Mouse (Mus musculus): ENCODE measurements at regions not wholly inside any gene's neighbourhood (a gene's known extent, or its start where the extent isn't known, plus 50 kb on each side); places are given as distances from the start of the nearest gene placed in this dataset.

GRCm38 (mm10) chr15:12066857-12067211 lies 50.8 kb upstream of the Zfr start:
- Histone ChIP-seq H3K27ac (ENCODE audit: insufficient read depth, low read depth, low read length) (no peak overlapping the region), H3K27me3 (replicated peaks; ENCODE audit: control insufficient read depth, insufficient read depth, low read length) (no peaks in the 10 kb centered on the region), H3K36me3 (ENCODE audit: control insufficient read depth, insufficient read depth, low read length) (no peaks in the 10 kb centered on the region), H3K4me1 (ENCODE audit: control insufficient read depth, insufficient read depth, low read length) (no peaks in the 10 kb centered on the region), H3K4me3 (ENCODE audit: insufficient read depth, low read depth, low read length) (no peak overlapping the region)
- WGBS: 59% methylated on average over 6 of the region's 6 CpGs
- DNase-seq: no peak
- TF ChIP-seq CTCF (conservative IDR thresholded peaks at IDR 0.05; ENCODE audit: insufficient read depth, insufficient read length, low read depth, low read length) (no peak), POLR2A (IDR thresholded peaks at IDR 0.05; ENCODE audit: low read depth, low read length) (no peak)

- TF ChIP-seq CTCF (conservative IDR thresholded peaks at IDR 0.05; ENCODE audit: insufficient read depth, insufficient read length, low read depth, low read length) (no peak), POLR2A (IDR thresholded peaks at IDR 0.05; ENCODE audit: low read depth, low read length) (no peak)
- H3K27ac ChIP-seq (ENCODE audit: insufficient read depth, low read depth, low read length): no peak overlapping the region
These were observed 51.3 kb upstream of the Zfr start for GRCm38 (mm10) chr15:12066176-12066856.

GRCm38 (mm10) chr15:12054870-12055269 lies 58.1 kb upstream of the Sub1 start:
- 73% methylated on average over 3 of the region's 3 CpGs for WGBS
- H3K4me3 ChIP-seq (ENCODE audit: insufficient read depth, low read depth, low read length): no peak overlapping the region
- no peak for DNase-seq
- no peaks in the 10 kb centered on the region for H3K36me3 ChIP-seq (ENCODE audit: control insufficient read depth, insufficient read depth, low read length)
- no peak overlapping the region for H3K27ac ChIP-seq (ENCODE audit: insufficient read depth, low read depth, low read length)
- no peaks in the 10 kb centered on the region for H3K4me1 ChIP-seq (ENCODE audit: control insufficient read depth, insufficient read depth, low read length)
- H3K27me3 ChIP-seq (replicated peaks; ENCODE audit: control insufficient read depth, insufficient read depth, low read length): no peaks in the 10 kb centered on the region
- TF ChIP-seq CTCF (conservative IDR thresholded peaks at IDR 0.05; ENCODE audit: insufficient read depth, insufficient read length, low read depth, low read length) (no peak), POLR2A (IDR thresholded peaks at IDR 0.05; ENCODE audit: low read depth, low read length) (no peak)

More at GRCm38 (mm10) chr15:12066176-12066856, 51.3 kb upstream of the Zfr start:
- Histone ChIP-seq H3K4me1 (ENCODE audit: control insufficient read depth, insufficient read depth, low read length) (no peaks in the 10 kb centered on the region), H3K36me3 (ENCODE audit: control insufficient read depth, insufficient read depth, low read length) (no peaks in the 10 kb centered on the region), H3K4me3 (ENCODE audit: insufficient read depth, low read depth, low read length) (no peak overlapping the region), H3K27me3 (replicated peaks; ENCODE audit: control insufficient read depth, insufficient read depth, low read length) (no peaks in the 10 kb centered on the region)
- WGBS: 39% methylated on average over 14 of the region's 14 CpGs
- DNase-seq: peak; percentile 81

GRCm38 (mm10) chr15:12053610-12054009 lies 56.8 kb upstream of the Sub1 start:
- TF ChIP-seq CTCF (conservative IDR thresholded peaks at IDR 0.05; ENCODE audit: insufficient read depth, insufficient read length, low read depth, low read length): no peak
- TF ChIP-seq POLR2A (IDR thresholded peaks at IDR 0.05; ENCODE audit: low read depth, low read length): no peak
- WGBS: 75% methylated on average over 7 of the region's 7 CpGs
- H3K27me3 ChIP-seq (replicated peaks; ENCODE audit: control insufficient read depth, insufficient read depth, low read length): no peaks in the 10 kb centered on the region
- H3K27ac ChIP-seq (ENCODE audit: insufficient read depth, low read depth, low read length): no peak overlapping the region
- no peaks in the 10 kb centered on the region for H3K4me1 ChIP-seq (ENCODE audit: control insufficient read depth, insufficient read depth, low read length)
- DNase-seq: no peak
- no peak overlapping the region for H3K4me3 ChIP-seq (ENCODE audit: insufficient read depth, low read depth, low read length)
- no peaks in the 10 kb centered on the region for H3K36me3 ChIP-seq (ENCODE audit: control insufficient read depth, insufficient read depth, low read length)

- H3K4me1 ChIP-seq (ENCODE audit: control insufficient read depth, insufficient read depth, low read length): no peaks in the 10 kb centered on the region
- H3K4me3 ChIP-seq (ENCODE audit: insufficient read depth, low read depth, low read length): no peak overlapping the region
- H3K27me3 ChIP-seq (replicated peaks; ENCODE audit: control insufficient read depth, insufficient read depth, low read length): no peaks in the 10 kb centered on the region
- no peak for TF ChIP-seq CTCF (conservative IDR thresholded peaks at IDR 0.05; ENCODE audit: insufficient read depth, insufficient read length, low read depth, low read length)
- no peak for TF ChIP-seq POLR2A (IDR thresholded peaks at IDR 0.05; ENCODE audit: low read depth, low read length)
- no peak overlapping the region for H3K27ac ChIP-seq (ENCODE audit: insufficient read depth, low read depth, low read length)
- DNase-seq: no peak
- no peaks in the 10 kb centered on the region for H3K36me3 ChIP-seq (ENCODE audit: control insufficient read depth, insufficient read depth, low read length)
- 94% methylated on average over 10 of the region's 10 CpGs for WGBS
These were observed 52.2 kb upstream of the Sub1 start for GRCm38 (mm10) chr15:12048965-12049364.

GRCm38 (mm10) chr15:12048214-12048507 lies 51.4 kb upstream of the Sub1 start:
- DNase-seq: no peak
- no peaks in the 10 kb centered on the region for H3K36me3 ChIP-seq (ENCODE audit: control insufficient read depth, insufficient read depth, low read length)
- no peaks in the 10 kb centered on the region for H3K27me3 ChIP-seq (replicated peaks; ENCODE audit: control insufficient read depth, insufficient read depth, low read length)
- TF ChIP-seq POLR2A (IDR thresholded peaks at IDR 0.05; ENCODE audit: low read depth, low read length) (no peak), CTCF (conservative IDR thresholded peaks at IDR 0.05; ENCODE audit: insufficient read depth, insufficient read length, low read depth, low read length) (no peak)
- no peak overlapping the region for H3K4me3 ChIP-seq (ENCODE audit: insufficient read depth, low read depth, low read length)
- H3K27ac ChIP-seq (ENCODE audit: insufficient read depth, low read depth, low read length): no peak overlapping the region
- 76% methylated on average over 3 of the region's 3 CpGs for WGBS
- no peaks in the 10 kb centered on the region for H3K4me1 ChIP-seq (ENCODE audit: control insufficient read depth, insufficient read depth, low read length)

- no peaks in the 10 kb centered on the region for H3K4me1 ChIP-seq (ENCODE audit: control insufficient read depth, insufficient read depth, low read length)
- DNase-seq: no peak
- H3K36me3 ChIP-seq (ENCODE audit: control insufficient read depth, insufficient read depth, low read length): no peaks in the 10 kb centered on the region
- no peak overlapping the region for H3K4me3 ChIP-seq (ENCODE audit: insufficient read depth, low read depth, low read length)
- WGBS: 84% methylated on average over 18 of the region's 18 CpGs
- H3K27me3 ChIP-seq (replicated peaks; ENCODE audit: control insufficient read depth, insufficient read depth, low read length): no peaks in the 10 kb centered on the region
- TF ChIP-seq POLR2A (IDR thresholded peaks at IDR 0.05; ENCODE audit: low read depth, low read length) (no peak), CTCF (conservative IDR thresholded peaks at IDR 0.05; ENCODE audit: insufficient read depth, insufficient read length, low read depth, low read length) (no peak)
- no peak overlapping the region for H3K27ac ChIP-seq (ENCODE audit: insufficient read depth, low read depth, low read length)
These were observed 50.8 kb upstream of the Sub1 start for GRCm38 (mm10) chr15:12047349-12048213.
